Mouse (Mus musculus) frontal cortex, postnatal 10 days (tissue): ENCODE data around the gene F2rl1.
A peak's percentile ranks its signal among the peaks of the same experiment; 100 is the strongest.

ENCODE experiments used
- DNase-seq, 2 experiments: peaks; one replicate each; pipeline ENCODE4 v3.0.0; 2022; ENCODE audit warnings: low spot score in 2 of 2, mixed read lengths in 1 of 2

Gene F2rl1

GRCm38 (mm10) chr13:95524674-95525491 lies at the start of gene F2rl1:
Gene F2rl1 (minus strand): TSS chr13:95525227.
- no peak for DNase-seq

DNA sequence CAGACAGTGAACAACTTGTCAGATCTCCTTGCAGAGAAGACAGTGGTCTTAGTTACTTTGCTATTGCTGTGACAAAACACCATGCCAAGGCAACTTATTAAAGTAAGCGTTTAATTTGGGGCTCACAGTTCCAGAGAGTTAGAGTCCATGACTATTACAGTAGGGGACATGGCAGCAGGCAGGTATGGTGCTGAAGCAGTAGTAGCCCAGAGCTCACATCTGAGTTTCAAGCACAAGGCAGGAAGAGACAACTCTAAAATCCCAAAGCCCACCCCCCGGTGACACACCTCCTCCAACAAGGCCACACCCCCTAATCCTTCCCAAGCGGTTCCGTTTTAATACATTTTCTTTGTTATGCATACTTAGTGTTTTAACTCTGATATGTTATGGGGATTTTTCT lies 45.9 kb upstream of the F2rl1 start:
- DNase-seq = no peak

- no peak for DNase-seq
Observed at GRCm38 (mm10) chr13:95569326-95569725, 44.3 kb upstream of the F2rl1 start.

- no peak for DNase-seq
Observed at GRCm38 (mm10) chr13:95568336-95568735, 43.3 kb upstream of the F2rl1 start.

- no peak for DNase-seq
Observed at GRCm38 (mm10) chr13:95566841-95567551, 42.0 kb upstream of the F2rl1 start.

DNA sequence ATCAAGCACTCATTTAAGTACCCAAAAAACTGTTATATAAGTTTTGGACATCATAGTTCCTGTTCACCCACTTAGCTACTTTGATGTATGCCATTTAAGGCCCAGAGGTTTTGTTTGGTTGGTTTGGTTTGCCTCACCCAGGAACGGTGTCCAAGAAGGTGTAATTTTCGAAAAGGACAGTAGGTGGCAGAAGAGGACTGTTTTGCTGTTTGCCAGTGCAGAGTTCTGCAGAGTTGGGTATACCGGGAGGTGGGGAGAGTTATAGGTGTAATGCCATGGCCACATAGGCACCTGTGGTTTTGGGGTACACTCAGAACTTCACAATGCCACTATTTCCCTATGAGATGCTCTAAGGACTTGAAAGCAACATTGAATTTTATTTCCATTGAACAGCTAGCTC lies 38.7 kb upstream of the F2rl1 start:
- peak; percentile 23 to 66 for DNase-seq

GRCm38 (mm10) chr13:95563066-95563610 lies 38.1 kb upstream of the F2rl1 start:
- no peak for DNase-seq

GRCm38 (mm10) chr13:95557326-95557725 lies 32.3 kb upstream of the F2rl1 start:
- no peak for DNase-seq

DNA sequence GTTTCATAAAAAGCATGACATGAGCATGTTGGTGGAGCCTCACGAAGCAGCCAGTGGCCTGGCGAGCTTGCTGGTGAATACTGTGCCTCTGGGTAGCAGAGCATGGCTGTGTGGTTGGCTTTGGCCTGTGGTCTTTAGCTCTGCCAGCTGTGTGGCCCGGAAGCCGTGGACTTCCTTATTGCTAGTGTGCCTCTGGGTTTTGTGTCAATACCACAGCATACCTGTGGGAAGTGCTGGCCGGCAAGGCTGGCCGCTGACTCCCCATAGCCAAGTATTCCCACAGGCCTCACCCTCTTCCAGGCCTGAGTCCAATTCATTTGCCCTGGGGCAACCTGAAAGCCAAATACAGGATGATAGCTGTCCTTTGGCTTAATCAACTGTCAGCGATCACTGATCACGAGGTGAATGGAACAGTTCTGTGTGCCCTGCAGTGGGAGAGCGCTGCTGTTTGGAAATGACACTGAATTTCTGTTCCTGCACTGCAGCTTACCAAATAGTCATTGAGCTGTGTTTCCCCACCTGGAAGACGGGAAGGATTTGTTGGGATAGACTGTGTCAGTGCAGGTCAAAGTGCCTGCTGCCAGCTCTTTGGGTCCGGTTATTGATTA lies 29.0 kb upstream of the F2rl1 start:
- no peak for DNase-seq

GRCm38 (mm10) chr13:95550636-95551370 lies 25.8 kb upstream of the F2rl1 start:
- no peak for DNase-seq

DNA sequence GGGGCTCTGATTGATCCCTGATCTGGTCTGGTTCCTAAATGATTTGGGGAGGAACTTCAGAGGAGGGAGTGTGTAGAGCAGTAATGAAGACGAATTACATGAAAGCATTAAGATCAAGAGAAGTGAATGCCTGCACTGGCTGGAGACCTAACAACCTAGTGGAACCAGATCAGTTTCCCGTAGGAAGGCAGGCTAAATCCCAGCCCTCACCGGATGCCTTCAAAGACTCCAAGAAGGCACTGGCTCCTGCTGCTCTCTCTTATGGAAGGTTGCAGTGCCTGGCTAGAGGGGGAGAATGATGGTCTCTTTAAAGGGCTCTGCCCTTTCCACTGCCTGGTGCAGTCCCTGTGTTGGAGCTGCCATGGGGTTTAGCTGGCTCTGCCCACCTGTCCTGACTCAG lies 24.4 kb upstream of the F2rl1 start:
- no peak for DNase-seq

GRCm38 (mm10) chr13:95548856-95549255 lies 23.8 kb upstream of the F2rl1 start:
- DNase-seq = no peak

GRCm38 (mm10) chr13:95548291-95548789 lies 23.3 kb upstream of the F2rl1 start:
- no peak for DNase-seq

DNA sequence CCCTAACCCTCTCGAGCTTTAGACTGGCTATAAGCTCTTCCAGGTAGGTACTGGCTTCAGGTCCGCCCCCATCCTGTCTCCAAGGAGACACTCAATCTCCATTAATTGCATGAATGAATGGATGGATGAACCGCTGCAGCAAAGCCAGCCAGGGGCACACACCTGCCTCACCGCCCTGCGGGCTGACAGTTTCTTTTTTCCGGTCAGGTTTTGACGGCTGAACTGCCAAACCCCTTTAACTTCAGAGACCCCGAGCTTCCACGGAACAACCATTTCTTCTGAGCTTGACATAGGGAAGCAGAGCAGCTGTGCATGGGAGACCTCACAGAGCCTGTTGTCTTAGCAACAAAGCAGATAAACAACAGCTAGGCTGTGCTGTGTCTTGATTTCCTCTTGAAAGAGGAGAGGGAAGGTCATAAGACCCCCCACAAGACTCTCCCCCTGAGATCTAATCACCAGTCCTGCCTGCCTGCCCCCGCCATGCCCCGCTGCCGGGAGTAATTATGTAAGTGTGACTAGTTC lies 22.1 kb upstream of the F2rl1 start:
- DNase-seq = no peak

- no peak for DNase-seq
Observed at GRCm38 (mm10) chr13:95546251-95546650, 21.2 kb upstream of the F2rl1 start.

DNA sequence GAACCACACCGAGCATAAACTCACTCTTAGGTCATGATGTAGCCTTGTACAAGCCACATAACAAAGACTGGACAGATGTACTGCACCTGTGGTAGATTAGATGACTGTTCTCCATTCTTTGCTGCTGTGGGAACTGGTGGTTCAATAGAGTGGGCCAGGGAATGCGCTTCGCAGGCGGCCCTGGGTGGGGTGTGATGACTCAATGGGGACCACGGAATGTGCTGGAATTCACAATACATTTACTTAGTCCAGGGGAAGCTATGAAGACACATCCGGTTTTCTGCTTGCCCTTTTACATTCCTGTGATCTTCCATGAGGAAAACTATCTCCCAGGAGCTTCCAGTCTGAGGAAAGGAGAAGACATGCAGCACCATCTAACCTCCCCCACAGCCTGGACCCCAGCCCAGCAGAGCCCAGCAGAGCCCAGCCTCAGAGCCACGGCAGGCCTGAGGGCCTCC lies 20.7 kb upstream of the F2rl1 start:
- DNase-seq = no peak

DNA sequence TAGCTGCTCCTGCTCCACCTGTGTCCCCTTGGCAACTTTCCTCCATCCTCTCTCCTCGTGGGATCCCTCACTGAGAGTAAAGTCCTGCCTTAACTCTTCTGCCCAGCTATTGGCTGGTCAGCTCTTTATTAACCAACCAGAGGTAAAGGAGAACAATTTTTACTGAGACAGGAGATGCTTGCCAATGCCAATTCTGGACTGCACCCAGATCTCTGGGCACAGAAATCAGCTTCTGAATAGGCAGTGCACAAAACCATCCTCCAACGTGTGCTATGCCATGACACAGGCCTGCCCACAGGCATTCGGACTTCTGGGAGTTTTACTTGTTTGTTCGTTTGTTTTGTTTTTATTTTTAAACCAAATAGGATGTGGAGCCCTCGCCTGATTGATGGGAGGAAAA lies 13.0 kb upstream of the F2rl1 start:
- DNase-seq = no peak

DNA sequence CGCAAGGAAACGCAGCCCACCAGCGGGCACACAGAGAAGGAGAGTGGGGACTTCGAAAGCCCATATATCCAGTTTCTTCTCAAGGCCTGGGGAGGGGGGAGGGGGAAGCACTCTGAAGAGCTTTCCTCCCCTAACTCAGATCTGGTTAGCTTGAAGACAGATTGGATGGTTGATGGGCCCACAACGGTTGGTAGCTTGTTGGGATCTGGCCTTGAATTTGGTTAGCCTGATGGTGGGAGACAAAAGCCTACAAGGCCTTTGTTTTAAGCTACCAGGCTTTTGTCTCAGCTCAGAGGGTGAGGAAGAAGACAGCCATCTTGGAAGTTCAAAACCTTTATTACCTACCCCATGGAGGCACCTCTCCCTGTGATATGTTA lies 11.1 kb upstream of the F2rl1 start:
- DNase-seq = no peak

DNA sequence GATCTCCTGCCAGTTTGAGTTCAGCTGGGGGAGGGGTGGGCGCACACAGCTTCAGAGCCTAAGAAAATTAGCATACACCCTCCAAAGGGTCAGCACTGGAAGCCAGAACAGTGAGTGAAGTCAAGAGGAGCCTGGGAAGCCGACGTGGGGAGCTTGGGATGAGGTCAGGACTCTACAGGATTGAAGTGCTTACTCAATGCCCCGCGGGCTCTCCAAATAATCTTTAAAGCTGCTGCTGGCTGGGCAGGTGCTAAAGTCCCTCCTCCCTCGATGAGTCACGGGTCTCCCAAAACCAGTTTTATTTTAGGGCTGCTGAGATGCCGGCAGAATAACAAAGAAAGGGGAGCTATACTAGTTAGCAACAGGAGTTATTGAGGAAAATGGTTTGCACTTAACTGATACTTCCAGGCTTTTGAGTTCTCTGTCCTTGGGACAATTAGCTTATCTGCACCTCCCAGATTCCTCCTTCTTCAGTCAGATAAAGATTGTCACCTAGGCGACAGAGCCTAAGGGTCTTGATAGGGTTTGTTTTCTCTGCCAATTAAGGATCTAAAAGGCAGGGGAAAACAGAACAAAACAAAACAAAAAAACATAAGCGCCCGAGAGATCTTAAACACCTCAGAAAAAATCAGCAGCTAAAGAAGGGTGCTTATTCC lies 10.6 kb upstream of the F2rl1 start:
- DNase-seq = no peak

DNA sequence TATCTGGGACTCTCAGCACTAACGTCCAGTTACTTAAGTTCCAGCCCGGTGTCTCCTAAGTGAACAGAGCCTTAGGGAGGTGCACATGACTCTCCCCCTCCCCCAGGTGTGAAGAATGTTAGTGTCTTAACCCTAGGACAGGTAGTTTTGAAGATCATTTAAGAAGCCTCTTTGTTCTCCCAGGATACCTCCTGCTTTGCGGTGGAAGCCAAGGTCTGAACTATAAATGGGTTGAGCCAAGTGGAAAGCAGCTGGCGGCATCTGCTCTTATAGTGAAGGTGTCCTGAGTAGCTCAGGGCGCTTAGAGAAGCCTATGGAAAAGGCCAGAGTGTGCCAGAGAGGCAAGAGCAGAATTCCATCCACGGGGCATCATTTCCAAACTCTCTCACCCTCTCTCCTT lies 10.0 kb upstream of the F2rl1 start:
- DNase-seq = no peak

DNA sequence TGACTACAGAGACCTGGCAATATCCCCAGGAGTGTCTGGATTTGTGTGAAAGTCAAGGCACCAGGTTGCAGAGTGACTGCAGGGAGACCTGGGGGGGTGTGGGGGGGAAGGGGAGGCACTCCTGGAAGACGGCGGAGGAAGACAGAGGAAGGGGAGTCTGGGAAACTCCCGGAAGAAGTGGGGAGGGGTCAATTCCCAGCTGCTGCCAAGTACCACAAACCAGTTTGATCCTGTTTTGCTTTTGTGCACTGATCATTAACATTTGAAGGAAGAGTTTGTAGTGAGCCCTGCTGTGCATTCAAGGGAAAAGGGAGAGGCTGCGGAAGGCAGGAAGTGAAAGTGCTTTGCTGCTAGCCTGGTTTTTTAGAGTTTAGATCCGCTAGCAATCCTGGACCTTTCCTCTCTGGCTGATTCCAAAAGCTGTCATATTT lies 9.1 kb upstream of the F2rl1 start:
- no peak for DNase-seq
